Mouse (Mus musculus): ENCODE data around the gene Bicd2. TPM values are rescaled to one million over a fixed set of nuclear protein-coding genes. Genes with fewer than 3 reads are reported as not detected.

Bicd2 gene
- polyA plus RNA-seq (2012; ENCODE audit: insufficient read depth, insufficient read length, missing spikeins): 34.0 and 37.1 TPM in 2 replicates

GRCm38 (mm10) chr13:49341012-49341830, at the start of gene Bicd2:
Gene Bicd2 (plus strand): TSS chr13:49341585.
- H3K4me3 ChIP-seq (ENCODE audit: insufficient read depth, low read depth, low read length): peak within 1 kb of the TSS; percentile 81
- peak within 1 kb of the TSS; percentile 72 for H3K27ac ChIP-seq (replicated peaks; ENCODE audit: low read depth, low read length)
- H3K4me1 ChIP-seq (ENCODE audit: control insufficient read depth, insufficient read depth, insufficient read length, low read length): peaks cover 26% of the 10 kb centered on the region

DNA sequence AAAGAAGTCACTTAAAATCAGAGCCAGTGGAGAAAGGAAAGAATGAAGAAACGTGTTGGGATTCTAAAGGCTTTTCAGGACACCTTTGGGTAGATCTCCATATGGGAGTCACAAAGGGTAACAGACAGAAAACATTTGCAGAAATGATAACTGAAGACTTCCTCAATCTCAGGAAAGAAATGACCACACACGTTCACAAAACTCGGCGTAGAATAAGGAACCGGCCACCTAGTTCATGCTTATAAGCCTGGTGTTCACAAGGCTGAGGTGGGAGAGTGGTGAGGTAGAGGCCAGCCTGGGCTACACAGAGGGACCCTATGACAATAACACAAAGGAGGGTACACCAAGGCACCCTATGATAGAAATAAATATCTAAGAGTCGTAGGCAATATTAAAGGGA, 49.4 kb upstream of the Bicd2 start:
- H3K4me3 ChIP-seq (ENCODE audit: insufficient read depth, low read depth, low read length): no peak overlapping the region
- no peak overlapping the region for H3K27ac ChIP-seq (replicated peaks; ENCODE audit: low read depth, low read length)
- no peaks in the 10 kb centered on the region for H3K4me1 ChIP-seq (ENCODE audit: control insufficient read depth, insufficient read depth, insufficient read length, low read length)

DNA sequence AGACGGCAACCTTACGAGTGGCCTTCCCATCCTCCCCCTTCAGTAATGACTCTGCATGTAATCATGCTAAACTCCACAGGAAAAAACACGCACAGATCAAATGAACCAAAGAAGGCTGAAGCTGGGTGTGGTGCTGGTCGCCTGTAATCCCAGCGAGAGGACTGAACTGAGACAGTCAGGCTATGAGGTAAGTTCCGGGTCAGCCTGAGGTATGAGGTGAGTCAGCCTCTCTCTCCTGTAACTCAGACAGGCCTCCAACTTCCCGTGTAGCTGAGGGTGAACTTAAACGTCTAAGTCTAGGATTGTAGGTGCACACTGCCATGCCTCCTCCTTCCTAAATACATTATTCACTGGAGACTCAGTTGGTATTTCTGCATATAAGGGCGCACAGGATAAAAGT, 47.3 kb upstream of the Bicd2 start:
- Histone ChIP-seq H3K27ac (replicated peaks; ENCODE audit: low read depth, low read length) (no peak overlapping the region), H3K4me3 (ENCODE audit: insufficient read depth, low read depth, low read length) (no peak overlapping the region), H3K4me1 (ENCODE audit: control insufficient read depth, insufficient read depth, insufficient read length, low read length) (no peaks in the 10 kb centered on the region)

GRCm38 (mm10) chr13:49296270-49296669, 45.1 kb upstream of the Bicd2 start:
- H3K4me3 ChIP-seq (ENCODE audit: insufficient read depth, low read depth, low read length): no peak overlapping the region
- H3K4me1 ChIP-seq (ENCODE audit: control insufficient read depth, insufficient read depth, insufficient read length, low read length): no peaks in the 10 kb centered on the region
- no peak overlapping the region for H3K27ac ChIP-seq (replicated peaks; ENCODE audit: low read depth, low read length)

GRCm38 (mm10) chr13:49298514-49299381, 42.6 kb upstream of the Bicd2 start:
- Histone ChIP-seq H3K27ac (replicated peaks; ENCODE audit: low read depth, low read length) (no peak overlapping the region), H3K4me3 (ENCODE audit: insufficient read depth, low read depth, low read length) (no peak overlapping the region), H3K4me1 (ENCODE audit: control insufficient read depth, insufficient read depth, insufficient read length, low read length) (no peaks in the 10 kb centered on the region)

GRCm38 (mm10) chr13:49300771-49301170, 40.6 kb upstream of the Bicd2 start:
- no peaks in the 10 kb centered on the region for H3K4me1 ChIP-seq (ENCODE audit: control insufficient read depth, insufficient read depth, insufficient read length, low read length)
- no peak overlapping the region for H3K27ac ChIP-seq (replicated peaks; ENCODE audit: low read depth, low read length)

GRCm38 (mm10) chr13:49306771-49307310, 34.5 kb upstream of the Bicd2 start:
- H3K27ac ChIP-seq (replicated peaks; ENCODE audit: low read depth, low read length): peak overlapping the region; percentile 24
- H3K4me3 ChIP-seq (ENCODE audit: insufficient read depth, low read depth, low read length): no peak overlapping the region

More at GRCm38 (mm10) chr13:49300771-49301170, 40.6 kb upstream of the Bicd2 start:
- H3K4me3 ChIP-seq (ENCODE audit: insufficient read depth, low read depth, low read length): no peak overlapping the region

DNA sequence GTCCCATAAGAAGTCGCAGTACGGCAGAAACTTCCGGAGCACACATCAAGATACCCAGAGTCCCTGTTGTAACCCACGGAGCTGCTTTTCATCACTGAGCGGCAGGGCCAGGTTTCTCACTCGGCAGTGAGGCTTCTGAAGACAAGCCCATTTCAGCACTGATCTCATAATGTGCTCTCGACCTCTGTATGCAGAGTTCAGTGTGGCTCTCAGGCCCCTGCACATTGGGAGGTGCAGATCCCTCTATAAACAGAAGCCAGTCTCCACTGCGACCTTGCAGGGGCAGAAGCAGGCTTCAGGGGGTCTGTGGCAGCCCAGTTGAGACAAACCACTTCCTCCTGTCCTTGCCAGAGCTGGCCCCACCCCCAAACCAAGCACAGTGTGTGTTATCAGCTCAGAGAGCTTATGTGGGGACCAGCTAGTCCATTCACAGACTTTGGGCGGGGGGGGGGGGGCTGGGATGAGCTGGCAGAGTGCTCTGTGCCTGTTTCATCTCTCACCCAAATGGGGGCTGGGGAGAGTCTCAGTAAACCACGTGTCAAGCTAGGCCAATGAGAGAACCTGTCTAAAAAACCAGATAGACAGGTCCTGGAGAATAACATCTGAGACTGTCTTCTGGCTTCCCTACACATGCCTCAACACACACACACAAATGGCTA, 33.9 kb upstream of the Bicd2 start:
- H3K27ac ChIP-seq (replicated peaks; ENCODE audit: low read depth, low read length): peak overlapping the region; percentile 24; the same call in 1 of the 2 replicates
- H3K4me3 ChIP-seq (ENCODE audit: insufficient read depth, low read depth, low read length): peak overlapping the region; percentile 51; the same call in 1 of the 2 replicates
- H3K4me1 ChIP-seq (ENCODE audit: control insufficient read depth, insufficient read depth, insufficient read length, low read length): peaks cover 2% of the 10 kb centered on the region; the same call in 1 of the 2 replicates

More at GRCm38 (mm10) chr13:49306771-49307310, 34.5 kb upstream of the Bicd2 start:
- peaks cover 2% of the 10 kb centered on the region; the same call in 1 of the 2 replicates for H3K4me1 ChIP-seq (ENCODE audit: control insufficient read depth, insufficient read depth, insufficient read length, low read length)

GRCm38 (mm10) chr13:49308206-49308605, 33.2 kb upstream of the Bicd2 start:
- Histone ChIP-seq H3K4me3 (ENCODE audit: insufficient read depth, low read depth, low read length) (peak overlapping the region; percentile 51), H3K4me1 (ENCODE audit: control insufficient read depth, insufficient read depth, insufficient read length, low read length) (peaks cover 2% of the 10 kb centered on the region; the same call in 1 of the 2 replicates), H3K27ac (replicated peaks; ENCODE audit: low read depth, low read length) (peak overlapping the region; percentile 85; the same call in 1 of the 2 replicates)

DNA sequence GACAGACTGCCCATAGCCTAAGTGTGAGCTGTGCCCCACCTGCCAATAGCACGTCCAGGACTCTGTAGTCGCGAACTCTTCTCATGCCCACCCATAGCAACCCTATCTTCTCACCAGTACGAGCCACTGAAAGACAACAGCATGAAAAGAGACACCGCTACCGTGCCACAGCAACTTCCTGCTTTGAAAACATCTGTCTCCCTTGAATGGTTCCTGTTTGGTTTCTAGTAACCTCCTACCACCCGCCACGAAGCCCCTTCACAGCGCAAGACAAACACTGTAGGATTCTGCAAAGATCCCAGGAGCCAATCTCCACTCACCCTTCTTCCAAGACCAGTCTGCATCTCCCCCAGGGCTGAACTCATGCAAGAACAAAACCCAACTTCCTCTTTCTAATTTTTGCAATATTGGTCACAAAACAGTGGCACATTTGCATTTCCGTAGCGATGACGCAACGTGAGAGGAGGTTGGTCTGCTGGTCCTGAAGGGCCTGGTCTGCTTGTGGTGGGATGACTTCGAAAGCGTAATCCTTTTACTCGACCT, 32.5 kb upstream of the Bicd2 start:
- H3K27ac ChIP-seq (replicated peaks; ENCODE audit: low read depth, low read length): peak overlapping the region; percentile 85
- H3K4me3 ChIP-seq (ENCODE audit: insufficient read depth, low read depth, low read length): peak overlapping the region; percentile 51
- peaks cover 2% of the 10 kb centered on the region; the same call in 1 of the 2 replicates for H3K4me1 ChIP-seq (ENCODE audit: control insufficient read depth, insufficient read depth, insufficient read length, low read length)

DNA sequence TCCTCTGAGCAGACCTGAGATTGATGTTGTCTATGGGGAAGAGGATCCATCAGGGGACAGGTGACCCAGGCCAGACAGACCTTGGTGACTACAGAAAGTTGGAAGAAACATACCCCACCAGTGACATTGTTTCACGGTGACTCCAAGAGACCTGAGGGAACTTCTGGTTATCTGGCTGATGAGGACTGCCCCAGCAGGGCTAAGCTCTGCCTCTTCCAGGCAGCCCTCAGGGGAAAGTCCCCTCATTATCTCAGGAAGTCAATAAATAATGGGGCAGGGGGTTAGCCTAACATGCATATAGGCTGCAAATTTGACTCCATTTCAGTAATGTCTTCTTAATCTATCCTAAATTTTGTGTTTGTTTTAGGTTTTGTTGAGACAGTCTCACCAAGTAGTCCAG, 31.9 kb upstream of the Bicd2 start:
- Histone ChIP-seq H3K4me3 (ENCODE audit: insufficient read depth, low read depth, low read length) (no peak overlapping the region), H3K4me1 (ENCODE audit: control insufficient read depth, insufficient read depth, insufficient read length, low read length) (peaks cover 2% of the 10 kb centered on the region; the same call in 1 of the 2 replicates), H3K27ac (replicated peaks; ENCODE audit: low read depth, low read length) (no peak overlapping the region)

DNA sequence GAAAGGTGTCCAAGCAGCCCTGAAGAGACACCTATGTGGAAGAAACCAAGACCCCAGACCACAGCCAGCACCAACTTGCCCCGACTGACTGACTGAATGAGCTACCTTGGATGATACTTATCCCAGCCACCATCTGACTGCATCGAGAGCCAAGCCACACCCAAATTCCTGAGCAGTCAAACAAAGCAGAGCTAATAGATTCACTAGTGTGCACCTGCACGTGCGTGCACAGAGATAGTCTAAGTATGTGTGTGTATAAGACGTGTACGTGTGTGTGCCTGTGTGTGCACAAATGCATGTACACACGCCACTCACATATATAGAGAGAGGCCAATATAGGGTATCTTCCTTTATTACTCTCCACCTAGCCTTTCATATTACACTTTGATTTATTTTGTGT, 29.7 kb upstream of the Bicd2 start:
- Histone ChIP-seq H3K27ac (replicated peaks; ENCODE audit: low read depth, low read length) (no peak overlapping the region), H3K4me3 (ENCODE audit: insufficient read depth, low read depth, low read length) (no peak overlapping the region), H3K4me1 (ENCODE audit: control insufficient read depth, insufficient read depth, insufficient read length, low read length) (peaks cover under 1% of the 10 kb centered on the region; the same call in 1 of the 2 replicates)

DNA sequence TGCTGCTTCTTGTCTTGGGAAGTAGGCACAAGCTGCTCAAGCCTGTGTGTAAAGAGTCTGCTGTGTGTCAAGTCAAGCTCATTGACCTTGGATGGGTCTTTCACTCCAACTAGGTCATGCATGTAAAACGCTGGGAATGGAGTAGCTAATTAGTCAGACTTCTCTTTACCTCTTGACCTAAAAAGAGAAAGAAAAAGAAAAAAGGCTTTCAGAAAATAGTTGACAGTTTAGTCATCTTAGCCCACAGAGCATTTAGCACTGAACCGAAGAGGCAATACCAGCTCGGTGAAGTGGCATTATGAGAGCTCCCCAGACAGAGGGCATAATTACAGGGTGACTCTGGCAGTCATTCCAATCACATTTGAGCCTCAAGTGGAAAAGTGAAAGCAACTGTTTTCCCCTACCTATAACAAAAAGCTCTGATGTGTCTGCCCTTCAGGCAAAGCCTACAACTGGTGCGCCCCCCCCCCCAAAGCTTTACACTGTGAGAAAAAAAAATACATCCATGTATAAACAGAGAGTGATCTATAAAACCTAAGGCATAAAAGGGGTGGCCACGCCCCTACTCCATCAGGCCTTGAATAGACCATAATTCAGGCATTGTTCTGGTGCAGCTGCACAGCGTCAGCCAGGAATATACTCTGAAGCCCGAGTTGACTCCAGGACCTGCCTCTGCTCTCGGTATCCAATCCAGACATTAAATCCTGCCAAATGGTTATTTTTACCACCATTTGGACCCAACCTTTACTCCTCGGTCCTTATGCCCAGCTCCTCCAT, 24.8 kb upstream of the Bicd2 start:
- Histone ChIP-seq H3K4me1 (ENCODE audit: control insufficient read depth, insufficient read depth, insufficient read length, low read length) (no peaks in the 10 kb centered on the region), H3K4me3 (ENCODE audit: insufficient read depth, low read depth, low read length) (no peak overlapping the region), H3K27ac (replicated peaks; ENCODE audit: low read depth, low read length) (no peak overlapping the region; the same call in 1 of the 2 replicates)

DNA sequence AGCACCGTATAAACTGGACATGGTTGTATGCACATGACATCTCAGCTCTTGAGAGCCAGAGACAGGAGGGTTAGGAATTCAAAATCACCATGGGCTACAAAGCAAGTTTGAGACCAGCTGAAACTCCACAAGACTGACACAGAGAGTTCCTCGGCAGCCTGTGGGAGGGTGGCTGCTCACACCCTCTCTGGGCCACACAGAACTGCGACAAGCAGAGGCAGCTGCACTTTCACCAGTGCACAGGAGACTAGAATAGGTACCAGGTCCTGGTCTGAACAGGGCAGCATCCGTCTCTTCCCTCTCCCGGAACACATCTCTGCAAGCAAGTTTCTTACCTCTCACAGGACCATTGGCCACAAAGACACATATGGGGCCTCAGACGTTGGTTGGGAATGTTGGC, 23.9 kb upstream of the Bicd2 start:
- Histone ChIP-seq H3K4me3 (ENCODE audit: insufficient read depth, low read depth, low read length) (no peak overlapping the region), H3K27ac (replicated peaks; ENCODE audit: low read depth, low read length) (no peak overlapping the region), H3K4me1 (ENCODE audit: control insufficient read depth, insufficient read depth, insufficient read length, low read length) (no peaks in the 10 kb centered on the region)
